Comparison of ENCODE assay signal across 14 mouse cellular contexts in genomic region chr13:93091866-93092455, GRCm38 (mm10). TPM values are rescaled to one million over a fixed set of nuclear protein-coding genes. Genes with fewer than 3 reads are reported as not detected.
DNase-seq lines count a peak whose midpoint lies in the region; ATAC-seq lines count a peak whose summit lies in the region.
"Had no signal": no experiment of that assay in that cellular context is flagged by ENCODE, and none has a peak within 500 bp of the region (broad histone marks: within the 10 kb centered on the region; RNA-seq: fewer than 3 reads in every experiment).

No protein-coding gene starts in this region.

- intact Hi-C loops in left cerebral cortex, postnatal 25 days (cut with DNase I) = loop anchor here (2.0 kb wide), 1 partner anchor 209 kb away; no protein-coding TSS in a partner anchor
- intact Hi-C loops in left cerebral cortex, postnatal 14 days (cut with DNase I) = loop anchor here (10.0 kb wide), 1 partner anchor 213 kb away; no protein-coding TSS in a partner anchor

- no peaks in the 10 kb centered on the region for H3K4me1 ChIP-seq in forebrain, embryonic 15.5 days
- no peaks in the 10 kb centered on the region for H3K4me1 ChIP-seq in forebrain, embryonic 12.5 days
- no peaks in the 10 kb centered on the region for H3K4me1 ChIP-seq in kidney, embryonic 16.5 days (ENCODE audit: insufficient read depth, low read length)
- H3K4me1 ChIP-seq: liver, embryonic 15.5 days; neural tube, embryonic 15.5 days had no signal

- peak; percentile 28 to 79 for DNase-seq in left cerebral cortex, postnatal 25 days (ENCODE audit: low spot score in 2 of 2)
- DNase-seq in left cerebral cortex, postnatal 14 days (ENCODE audit: low spot score in 2 of 2) = no peak
- DNase-seq in cerebellum, postnatal 25 days = peak; percentile 47 to 60
- peak; percentile 23 for DNase-seq in right cerebral cortex, postnatal 14 days
- DNase-seq: kidney, adult 2 months; layer of hippocampus, adult 9-11 months; thymus, postnatal 14 days had no signal

- no peak overlapping the region for H3K9ac ChIP-seq in forebrain, embryonic 15.5 days (replicated peaks)
- H3K9ac ChIP-seq in forebrain, embryonic 12.5 days = no peak overlapping the region
- H3K9ac ChIP-seq in kidney, embryonic 16.5 days (replicated peaks; ENCODE audit: low read length) = no peak overlapping the region
- H3K9ac ChIP-seq: liver, embryonic 15.5 days; neural tube, embryonic 15.5 days had no signal

- no peak; the same call in 1 of the 2 replicates for ATAC-seq in forebrain, embryonic 15.5 days (replicated peaks)
- ATAC-seq in forebrain, embryonic 12.5 days (ENCODE audit: low FRiP score) = no peak
- no peak for ATAC-seq in kidney, embryonic 16.5 days (ENCODE audit: low FRiP score, low TSS enrichment)
- ATAC-seq: activated CD4-positive, CD25-positive, alpha-beta regulatory T cell, adult 4 months; hindbrain, embryonic 16.5 days had no signal

- H3K36me3 ChIP-seq in forebrain, embryonic 15.5 days = no peaks in the 10 kb centered on the region
- no peaks in the 10 kb centered on the region for H3K36me3 ChIP-seq in forebrain, embryonic 12.5 days (replicated peaks)
- no peaks in the 10 kb centered on the region for H3K36me3 ChIP-seq in kidney, embryonic 16.5 days (ENCODE audit: insufficient read depth, low read length)
- H3K36me3 ChIP-seq: liver, embryonic 15.5 days; neural tube, embryonic 15.5 days had no signal

- H3K27ac ChIP-seq in forebrain, embryonic 15.5 days (replicated peaks) = 0 out of 2 replicates have a peak overlapping the region, but pooled peaks have one; percentile 9
- H3K27ac ChIP-seq in forebrain, embryonic 12.5 days = no peak overlapping the region
- no peak overlapping the region for H3K27ac ChIP-seq in kidney, embryonic 16.5 days (ENCODE audit: low read length)
- H3K27ac ChIP-seq: liver, embryonic 15.5 days; neural tube, embryonic 15.5 days had no signal

- no peaks in the 10 kb centered on the region for H3K9me3 ChIP-seq in forebrain, embryonic 15.5 days
- H3K9me3 ChIP-seq in forebrain, embryonic 12.5 days = no peaks in the 10 kb centered on the region
- no peaks in the 10 kb centered on the region for H3K9me3 ChIP-seq in kidney, embryonic 16.5 days (ENCODE audit: low read length)
- H3K9me3 ChIP-seq: liver, embryonic 15.5 days; neural tube, embryonic 15.5 days had no signal

- H3K4me2 ChIP-seq in forebrain, embryonic 15.5 days (replicated peaks) = no peak overlapping the region
- H3K4me2 ChIP-seq in forebrain, embryonic 12.5 days = no peak overlapping the region
- no peak overlapping the region for H3K4me2 ChIP-seq in kidney, embryonic 16.5 days (replicated peaks; ENCODE audit: low read depth, low read length)
- H3K4me2 ChIP-seq: liver, embryonic 15.5 days; neural tube, embryonic 15.5 days had no signal

- 88% methylated on average over 10 of the region's 10 CpGs for WGBS in forebrain, embryonic 15.5 days
- WGBS in forebrain, embryonic 12.5 days = 90% methylated on average over 10 of the region's 10 CpGs
- WGBS in kidney, embryonic 16.5 days = 93% methylated on average over 10 of the region's 10 CpGs

- no peak overlapping the region for H3K4me3 ChIP-seq in forebrain, embryonic 15.5 days
- no peak overlapping the region for H3K4me3 ChIP-seq in forebrain, embryonic 12.5 days (replicated peaks)
- no peak overlapping the region for H3K4me3 ChIP-seq in kidney, embryonic 16.5 days (ENCODE audit: low read length)
- H3K4me3 ChIP-seq: liver, embryonic 15.5 days; neural tube, embryonic 15.5 days had no signal

- H3K27me3 ChIP-seq in forebrain, embryonic 15.5 days = no peaks in the 10 kb centered on the region
- H3K27me3 ChIP-seq in forebrain, embryonic 12.5 days = no peaks in the 10 kb centered on the region
- H3K27me3 ChIP-seq in kidney, embryonic 16.5 days (ENCODE audit: insufficient read depth, low read length) = no peaks in the 10 kb centered on the region
- H3K27me3 ChIP-seq: liver, embryonic 15.5 days; neural tube, embryonic 15.5 days had no signal

RNA-seq across cellular contexts. Expression of gene Cmya5, which starts 52.6 kb away (rescaled TPM):
- polyA plus RNA-seq in forebrain, embryonic 15.5 days (2015; fragmentation: Nextera tagmentation; extraction: Ambion mirVana) = 0.15 and 0.19 TPM in 2 replicates
- polyA plus RNA-seq in forebrain, embryonic 12.5 days (2016; fragmentation: Nextera tagmentation; extraction: Ambion mirVana) = 0.04 and 0.05 TPM in 2 replicates
- 1 to 10 TPM; 4.4 to 4.7 TPM for total RNA-seq in left cerebral cortex, postnatal 25 days (2021)
- 1 to 10 TPM; 2.2 to 2.8 TPM for total RNA-seq in left cerebral cortex, postnatal 14 days (2021)
- 0.09 and 0.11 TPM in 2 replicates for polyA plus RNA-seq in kidney, embryonic 16.5 days (2015; fragmentation: Nextera tagmentation; extraction: Ambion mirVana)

Comparison
In these comparisons a context has a peak if more than half of its experiments do, and no peak if none do; other contexts are left out.
1. DNase-seq: peak in left cerebral cortex, postnatal 25 days (2 of 2), cerebellum, postnatal 25 days (2 of 2) and right cerebral cortex, postnatal 14 days (single experiment); none in left cerebral cortex, postnatal 14 days (0 of 2).